Mouse (Mus musculus): ENCODE measurements at regions not wholly inside any gene's neighbourhood (a gene's known extent, or its start where the extent isn't known, plus 50 kb on each side); places are given as distances from the start of the nearest gene placed in this dataset.

GRCm38 (mm10) chr3:140184899-140185525, 979.5 kb downstream of the Stpg2 start:
- no peak for DNase-seq (ENCODE audit: low spot score)

- no peak for DNase-seq (ENCODE audit: low spot score)
These were observed 1000.4 kb downstream of the Stpg2 start for GRCm38 (mm10) chr3:140205914-140206313.

- DNase-seq (ENCODE audit: low spot score): no peak
These were observed 990.7 kb downstream of the Pdha2 start for GRCm38 (mm10) chr3:140221478-140221877.

GRCm38 (mm10) chr3:140230712-140231111, 981.4 kb downstream of the Pdha2 start:
- no peak for DNase-seq (ENCODE audit: low spot score)

GRCm38 (mm10) chr3:140233144-140233543, 979.0 kb downstream of the Pdha2 start:
- no peak for DNase-seq (ENCODE audit: low spot score)

GRCm38 (mm10) chr3:140233809-140234208, 978.3 kb downstream of the Pdha2 start:
- no peak for DNase-seq (ENCODE audit: low spot score)

- no peak for DNase-seq (ENCODE audit: low spot score)
These were observed 972.9 kb downstream of the Pdha2 start for GRCm38 (mm10) chr3:140239276-140239675.

Small RNA genes lying in the stretch of these regions (microRNA-seq; reads per million reads assigned to microRNA genes)
- 39.9 reads per million, percentile 47 among the genes with 10 or more reads in this experiment for gene Mir7j

Data from gastrocnemius, adult 18-20 months (tissue).